Mouse (Mus musculus) adrenal gland, postnatal 25 days (tissue): ENCODE measurements at regions not wholly inside any gene's neighbourhood (a gene's known extent, or its start where the extent isn't known, plus 50 kb on each side); places are given as distances from the start of the nearest gene placed in this dataset.
A peak's percentile ranks its signal among the peaks of the same experiment; 100 is the strongest.

Experiments
- DNase-seq: peaks from one replicate; pipeline ENCODE4 v3.0.0; 2021; ENCODE audit warnings: mixed read lengths

- no peak for DNase-seq
Observed at GRCm38 (mm10) chr17:45822427-45822826, 88.8 kb upstream of the 1600014C23Rik start.

GRCm38 (mm10) chr17:45821356-45821755 lies 87.7 kb upstream of the 1600014C23Rik start:
- no peak for DNase-seq

- no peak for DNase-seq
Observed at GRCm38 (mm10) chr17:45819143-45819542, 85.5 kb upstream of the 1600014C23Rik start.

GRCm38 (mm10) chr17:45816566-45816965 lies 82.9 kb upstream of the 1600014C23Rik start:
- DNase-seq: no peak

GRCm38 (mm10) chr17:45815833-45816232 lies 82.2 kb upstream of the 1600014C23Rik start:
- DNase-seq: no peak

GRCm38 (mm10) chr17:45815341-45815740 lies 81.7 kb upstream of the 1600014C23Rik start:
- DNase-seq: no peak

GRCm38 (mm10) chr17:45814586-45814985 lies 80.9 kb upstream of the 1600014C23Rik start:
- no peak for DNase-seq

- no peak for DNase-seq
Observed at GRCm38 (mm10) chr17:45813956-45814355, 80.3 kb upstream of the 1600014C23Rik start.

GRCm38 (mm10) chr17:45812289-45812955 lies 78.8 kb upstream of the 1600014C23Rik start:
- peak; percentile 54 for DNase-seq

- no peak for DNase-seq
Observed at GRCm38 (mm10) chr17:45811632-45812221, 78.1 kb upstream of the 1600014C23Rik start.

GRCm38 (mm10) chr17:45809728-45810127 lies 76.1 kb upstream of the 1600014C23Rik start:
- DNase-seq: no peak

GRCm38 (mm10) chr17:45808374-45808773 lies 74.7 kb upstream of the 1600014C23Rik start:
- no peak for DNase-seq

GRCm38 (mm10) chr17:45807452-45807851 lies 73.8 kb upstream of the 1600014C23Rik start:
- DNase-seq: no peak

GRCm38 (mm10) chr17:45806831-45807230 lies 73.2 kb upstream of the 1600014C23Rik start:
- no peak for DNase-seq

GRCm38 (mm10) chr17:45806430-45806829 lies 72.8 kb upstream of the 1600014C23Rik start:
- no peak for DNase-seq

- DNase-seq: no peak
Observed at GRCm38 (mm10) chr17:45805471-45806082, 71.9 kb upstream of the 1600014C23Rik start.

GRCm38 (mm10) chr17:45803331-45803730 lies 69.7 kb upstream of the 1600014C23Rik start:
- DNase-seq: no peak

GRCm38 (mm10) chr17:45802439-45802838 lies 68.8 kb upstream of the 1600014C23Rik start:
- no peak for DNase-seq

GRCm38 (mm10) chr17:45799725-45800124 lies 66.1 kb upstream of the 1600014C23Rik start:
- DNase-seq: no peak

- no peak for DNase-seq
Observed at GRCm38 (mm10) chr17:45798996-45799395, 65.4 kb upstream of the 1600014C23Rik start.

GRCm38 (mm10) chr17:45798456-45798855 lies 64.8 kb upstream of the 1600014C23Rik start:
- DNase-seq: no peak

GRCm38 (mm10) chr17:45797121-45797520 lies 63.5 kb upstream of the 1600014C23Rik start:
- DNase-seq: no peak

- DNase-seq: no peak
Observed at GRCm38 (mm10) chr17:45794926-45795325, 61.3 kb upstream of the 1600014C23Rik start.
